Mouse (Mus musculus) left cerebral cortex, adult 9 months (tissue): ENCODE results near the gene Cux1.
"Not testable (repeated sequence)": the region's sequence is repeated elsewhere in the genome, so short reads cannot be mapped to it uniquely, and the experiment has no call there.

Source experiments
- DNase-seq, 2 experiments: peaks; one replicate each; pipeline ENCODE4 v3.0.0; 2022; ENCODE audit warnings: low spot score in 2 of 2

The Cux1 gene

DNA sequence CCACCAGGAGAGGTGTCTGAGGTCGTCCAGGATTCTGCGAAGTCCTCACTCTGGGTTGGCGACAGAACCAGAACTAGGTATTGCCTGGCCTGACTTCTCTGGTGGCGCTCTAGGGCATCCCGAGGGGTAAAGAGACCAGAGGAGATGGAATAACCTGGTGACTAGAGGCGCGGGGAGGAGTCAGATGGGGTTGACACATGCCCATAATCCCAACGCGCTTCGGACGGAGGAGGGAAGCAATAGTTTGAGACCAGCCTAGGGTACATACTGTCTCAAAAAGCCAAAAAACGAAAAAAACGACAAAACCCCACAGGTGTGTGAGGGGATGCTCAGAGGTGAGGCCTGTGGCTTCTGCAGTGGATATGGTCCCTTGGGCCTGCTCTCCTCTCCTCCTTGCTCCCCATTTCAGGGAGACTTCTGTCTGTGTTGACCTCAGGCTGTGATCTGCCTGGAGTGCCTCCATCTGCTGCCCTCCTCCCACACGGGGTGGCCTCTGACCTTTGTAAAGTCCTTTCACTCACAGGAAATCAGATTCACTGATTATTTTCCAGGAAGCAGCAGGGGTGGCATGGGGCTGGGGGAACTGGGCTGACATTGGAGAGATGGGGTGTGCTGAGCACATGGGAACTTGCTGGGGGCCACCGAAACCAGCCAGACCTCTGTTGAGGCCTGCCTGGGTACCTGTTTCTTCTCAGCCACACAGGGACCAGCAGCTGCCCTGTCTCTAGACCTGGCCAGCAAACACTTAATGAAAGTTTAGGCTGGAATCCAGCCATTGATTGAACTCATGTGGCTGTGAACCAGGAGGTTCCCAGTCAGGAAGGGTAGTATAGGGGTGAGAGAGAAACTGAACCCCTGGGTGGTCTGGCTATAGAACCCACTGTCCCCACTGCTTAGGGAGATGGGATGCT is 321.5 kb downstream of the Cux1 start:
- DNase-seq = no peak

DNA sequence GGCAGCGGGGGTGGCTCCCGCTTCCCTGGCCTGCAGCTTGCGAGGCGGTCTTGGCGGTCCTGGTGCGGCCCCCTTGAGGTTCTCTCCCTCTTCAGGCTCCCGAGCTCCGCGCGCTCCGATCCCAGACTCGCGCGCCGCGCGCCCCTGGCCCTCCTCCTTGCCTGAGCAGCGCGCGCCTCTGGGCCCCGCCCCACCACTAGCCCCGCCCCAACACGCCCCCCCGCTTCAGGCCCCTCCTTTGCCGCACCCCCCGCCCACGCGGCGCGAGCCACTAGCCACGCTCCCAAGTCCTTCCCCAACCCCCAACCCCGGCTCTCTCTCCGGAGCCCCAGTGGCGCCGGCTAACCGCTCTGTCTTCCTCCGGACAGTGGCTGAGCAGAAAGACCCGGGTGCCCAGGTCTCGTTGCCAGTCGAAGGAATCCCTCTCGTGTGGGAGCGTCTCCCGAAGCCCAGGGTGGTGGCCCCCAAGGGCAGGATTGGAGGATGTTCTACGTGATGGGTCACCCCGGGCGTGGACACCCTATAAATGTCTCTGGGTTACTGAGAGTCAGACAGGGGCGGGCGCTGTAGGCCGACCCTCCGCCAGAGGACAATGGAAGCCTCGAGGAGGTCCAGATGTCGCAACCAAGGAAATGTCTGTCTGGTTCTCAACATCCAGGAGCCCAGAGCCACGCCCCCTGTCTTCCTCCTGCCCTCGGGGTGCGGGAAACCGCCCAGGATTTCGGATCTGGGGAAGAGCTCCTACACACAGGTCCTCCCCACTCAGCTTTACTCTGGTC is 322.3 kb downstream of the Cux1 start:
- DNase-seq = peak; percentile 46 to 79

DNA sequence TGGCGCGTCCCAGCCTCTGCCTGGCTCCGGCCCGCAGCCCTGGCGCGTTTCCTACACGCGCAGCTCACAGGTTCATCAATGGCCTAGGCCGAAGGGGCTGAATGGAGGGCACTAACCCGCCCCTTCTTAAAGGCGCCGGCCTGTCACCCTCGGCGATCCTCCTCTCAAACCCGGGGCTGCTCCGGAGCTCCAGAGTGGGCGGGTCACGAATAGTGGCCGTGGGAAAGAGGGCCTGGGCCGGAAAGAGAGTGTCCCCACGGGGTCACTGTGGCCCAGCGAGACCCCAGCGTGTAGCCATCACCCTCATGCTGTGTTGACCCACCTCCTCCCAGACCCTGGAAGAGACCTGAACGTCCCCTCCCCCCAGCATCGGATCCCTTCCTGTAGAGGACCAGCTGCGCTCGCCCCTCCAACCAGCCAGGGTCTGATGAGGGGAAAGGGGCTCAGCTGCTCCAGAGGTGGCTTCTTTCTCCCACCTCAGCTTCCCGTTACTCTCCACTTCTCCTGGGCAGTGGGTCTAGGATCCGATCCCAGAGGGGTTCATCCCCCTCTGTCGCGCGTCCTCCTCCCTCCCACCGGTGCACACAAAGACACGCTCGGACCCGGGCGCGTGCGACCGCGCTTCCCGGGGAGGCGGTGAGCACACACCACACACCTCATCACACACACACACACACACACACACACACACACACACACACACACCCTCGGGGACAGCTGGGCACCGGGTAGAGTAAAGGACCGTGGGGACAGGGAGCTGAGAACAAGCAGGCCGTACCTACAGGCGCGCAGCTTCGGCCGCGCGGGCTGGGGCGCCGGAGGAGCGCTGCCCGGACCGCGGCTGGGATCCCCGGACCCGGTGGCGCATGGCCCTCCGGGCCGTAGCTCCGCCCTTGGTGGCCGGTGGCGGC is 323.2 kb downstream of the Cux1 start:
- peak in 1 of 2 experiments; percentile 20 for DNase-seq

DNA sequence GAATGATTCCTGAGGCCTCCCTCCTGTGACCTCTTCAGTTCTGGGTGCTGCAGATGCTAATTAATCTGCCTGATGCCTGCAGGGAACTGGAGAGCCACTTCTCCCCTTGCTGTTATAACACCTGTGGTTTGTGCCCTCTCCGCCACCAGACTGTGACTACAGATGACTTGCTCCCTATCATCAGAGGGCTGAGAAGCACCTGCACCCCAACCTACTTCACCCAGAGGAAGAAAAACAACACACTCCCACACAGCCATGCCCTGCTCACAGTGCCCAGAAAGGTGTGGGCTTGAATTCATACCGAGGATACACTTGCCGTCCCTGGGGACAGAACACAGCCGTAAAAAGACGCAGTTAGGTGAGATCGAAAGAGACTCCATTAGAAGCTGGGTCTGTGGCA is 326.1 kb downstream of the Cux1 start:
- DNase-seq = no peak

DNA sequence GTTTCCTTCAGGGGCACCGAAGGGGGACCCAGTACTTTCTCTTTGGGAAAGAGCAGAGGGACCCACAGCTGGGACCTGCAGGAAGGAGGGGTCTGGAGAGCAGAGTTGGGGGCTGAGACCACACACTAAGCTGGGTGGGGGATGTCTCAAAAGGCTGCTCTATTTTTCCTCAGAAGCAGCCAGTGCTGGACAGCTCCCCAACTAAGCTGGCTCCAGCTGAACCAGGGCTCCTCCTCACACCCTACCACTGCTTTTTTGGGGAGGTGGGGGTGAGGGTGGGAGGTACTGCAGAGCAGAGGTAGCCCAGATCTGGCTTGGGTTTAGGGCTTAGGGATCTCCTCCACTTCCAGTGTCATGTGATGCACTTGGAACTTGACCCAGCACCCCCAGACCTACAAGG is 326.9 kb downstream of the Cux1 start:
- no peak for DNase-seq

DNA sequence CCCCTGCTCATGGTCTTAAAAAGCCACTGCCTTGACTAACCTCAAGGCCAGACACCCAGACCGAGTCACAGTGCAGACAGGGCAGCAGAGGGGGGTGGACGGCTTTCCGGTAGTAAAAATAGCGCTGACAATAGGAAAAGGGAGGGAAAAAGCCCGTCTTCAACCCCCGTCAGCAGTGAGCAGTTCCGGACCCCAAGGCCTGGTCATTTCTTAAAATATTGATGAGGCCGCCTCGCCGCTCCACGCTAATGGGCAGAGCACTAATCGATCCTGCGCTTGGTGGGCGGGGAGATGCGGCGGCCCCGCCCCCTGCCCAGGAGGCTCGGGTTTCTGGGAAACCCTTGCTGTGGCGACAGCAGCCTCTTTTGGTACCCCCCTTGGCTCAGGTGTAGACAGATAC is 329.7 kb downstream of the Cux1 start:
- DNase-seq = no peak

DNA sequence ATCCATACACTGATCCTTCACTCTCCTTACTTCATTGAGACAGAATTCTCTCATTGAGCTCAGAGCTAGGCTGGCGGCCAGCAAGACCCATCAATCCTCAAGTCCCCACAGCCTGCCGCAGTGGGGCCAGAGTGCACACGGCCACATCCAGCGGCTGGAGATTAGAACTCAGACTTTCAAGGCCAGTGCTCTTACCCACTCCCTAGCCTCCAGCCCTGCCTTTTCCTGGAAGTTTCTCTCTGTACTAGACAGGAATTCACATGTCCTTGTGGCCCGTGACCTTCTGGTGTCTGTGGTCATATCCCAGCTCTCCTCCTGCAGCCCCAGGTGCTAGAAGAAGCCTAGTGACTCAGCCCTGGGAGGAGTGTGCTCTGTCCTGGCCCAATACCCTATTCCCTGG is 330.7 kb downstream of the Cux1 start:
- DNase-seq = no peak

DNA sequence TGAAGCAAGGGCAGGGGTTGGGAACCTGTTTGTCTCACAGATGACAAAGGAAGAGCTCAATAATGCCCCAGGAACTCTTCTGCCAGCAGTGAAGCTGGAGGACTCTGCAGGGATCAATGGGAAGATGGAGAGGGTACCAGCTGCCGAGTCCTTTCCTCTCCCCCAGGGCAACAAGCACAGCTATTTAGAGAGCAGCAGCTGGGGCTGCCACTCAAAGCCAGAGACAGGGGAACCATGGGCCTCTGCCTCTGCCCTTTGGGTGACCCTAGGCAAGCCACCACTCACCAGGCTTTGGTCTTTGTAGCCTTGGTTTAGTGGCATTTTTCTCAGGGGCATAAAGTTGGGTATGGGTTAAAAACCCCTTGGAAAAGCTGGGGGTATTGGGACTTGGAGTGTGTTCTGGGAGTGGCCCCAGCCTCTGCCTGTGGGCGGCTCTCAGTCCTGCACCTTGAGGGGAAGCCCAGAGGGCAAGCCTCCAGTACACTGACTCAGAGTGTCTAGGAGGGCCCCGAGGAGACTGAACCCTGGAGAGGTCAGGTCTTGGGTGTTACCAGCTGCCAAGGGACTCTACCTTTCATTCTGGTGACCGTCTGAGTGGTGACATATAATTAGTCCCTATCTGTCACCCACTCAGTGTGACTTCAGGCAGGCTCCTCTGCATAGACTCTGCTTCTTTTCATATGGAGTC is 336.8 kb downstream of the Cux1 start:
- DNase-seq = no peak

DNA sequence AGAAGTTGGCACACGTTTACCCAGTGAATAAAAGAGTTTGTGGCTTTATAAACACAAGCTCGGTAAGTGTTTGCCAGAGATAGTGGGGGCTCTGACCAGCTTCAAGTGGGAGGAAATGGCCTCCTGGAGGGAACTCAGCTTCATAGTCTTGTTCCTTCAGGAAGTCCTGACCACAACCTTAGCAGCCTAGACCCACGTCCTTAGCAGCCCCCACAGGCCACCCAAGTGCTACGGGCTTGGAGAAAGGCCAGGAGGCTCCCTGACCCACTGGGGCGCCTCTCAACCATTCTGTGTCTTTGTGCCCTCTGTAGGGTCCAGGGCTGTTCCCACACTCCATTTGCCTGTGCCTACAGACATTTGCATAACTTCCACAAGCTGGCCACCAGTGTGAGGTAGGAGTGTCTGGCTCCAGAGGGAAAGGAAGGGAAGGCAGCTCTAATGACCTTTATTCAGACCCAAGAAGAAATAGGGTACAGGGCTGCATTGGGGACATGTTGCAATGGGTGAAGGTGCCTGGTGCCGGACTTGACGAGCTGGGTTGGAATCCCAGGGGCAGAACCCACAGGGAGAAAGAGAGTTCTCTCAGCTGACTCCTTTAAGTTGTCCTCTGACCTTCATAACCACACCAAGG is 340.9 kb downstream of the Cux1 start:
- DNase-seq = no peak

DNA sequence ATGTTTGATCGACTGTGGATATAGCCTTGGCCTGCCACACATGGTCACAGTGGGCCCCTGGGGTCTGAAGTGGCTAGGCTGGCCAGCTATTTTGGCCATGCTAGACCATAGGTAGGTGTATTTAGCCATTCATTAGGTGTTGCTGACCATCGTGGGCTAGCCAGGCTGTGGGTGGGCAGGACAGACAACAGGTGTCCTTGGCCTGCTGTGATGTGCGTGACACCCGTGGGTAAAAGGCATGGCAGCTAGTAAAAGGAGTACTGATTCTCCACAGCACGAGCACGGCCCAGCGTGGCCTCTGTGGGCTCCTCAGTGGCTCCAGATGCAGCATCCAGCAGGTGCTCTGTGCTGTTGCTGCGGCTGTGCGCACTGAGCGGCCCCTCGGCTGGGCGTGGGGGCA is 348.7 kb downstream of the Cux1 start:
- no peak for DNase-seq

DNA sequence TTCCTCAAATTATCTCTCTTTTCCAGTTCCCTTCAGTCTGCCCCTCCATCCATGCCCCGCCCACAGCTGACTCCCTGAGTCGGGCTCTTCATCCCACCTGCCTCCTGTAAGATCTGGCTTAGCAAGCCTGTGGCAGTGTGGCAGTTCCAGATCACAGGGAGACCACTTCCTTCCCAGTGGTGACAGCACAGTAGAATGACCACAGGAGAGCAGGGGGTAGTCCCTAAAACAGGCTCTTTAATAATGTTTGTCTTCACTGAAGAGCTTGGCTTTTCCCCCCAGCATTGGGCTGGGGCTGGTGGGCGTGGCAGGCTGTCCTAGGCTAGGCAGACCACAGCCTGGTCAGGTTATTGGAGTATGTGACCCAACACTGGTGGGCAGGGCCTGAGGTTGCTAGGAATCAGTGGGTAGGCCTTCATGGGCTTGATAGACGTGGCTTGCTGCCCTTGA is 349.3 kb downstream of the Cux1 start:
- no peak for DNase-seq

DNA sequence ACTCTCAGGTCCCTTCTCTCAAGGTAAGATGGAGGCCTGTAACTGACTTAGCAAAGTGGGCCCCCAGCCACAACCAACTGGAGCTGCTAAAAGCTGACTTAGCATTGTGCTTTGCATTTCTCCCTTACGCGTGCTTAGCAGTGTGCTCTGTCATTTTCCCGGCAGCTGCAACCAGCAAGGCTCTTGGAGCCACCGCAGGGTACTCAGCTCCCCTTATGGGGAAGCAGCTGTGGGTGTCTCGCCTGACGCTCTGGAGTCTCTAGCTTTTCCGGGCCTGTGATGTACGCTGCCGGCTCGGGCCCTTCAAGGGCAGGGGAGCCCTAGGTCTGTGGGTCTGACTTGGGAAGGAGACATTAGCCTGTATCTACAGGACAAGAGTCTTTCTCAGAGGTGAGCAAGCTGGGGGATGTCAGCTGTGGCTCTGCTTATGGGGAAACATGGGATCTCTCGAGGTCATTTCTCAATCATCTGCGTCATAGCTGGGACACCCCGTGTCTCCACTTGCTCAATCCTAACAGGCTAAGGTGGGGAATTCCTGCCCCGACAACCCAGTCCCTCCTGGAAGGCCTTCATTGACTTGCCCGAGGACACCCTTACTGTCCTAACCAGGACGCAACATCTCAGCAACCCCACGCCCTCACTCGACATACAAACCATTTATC is 350.2 kb downstream of the Cux1 start:
- no peak for DNase-seq

DNA sequence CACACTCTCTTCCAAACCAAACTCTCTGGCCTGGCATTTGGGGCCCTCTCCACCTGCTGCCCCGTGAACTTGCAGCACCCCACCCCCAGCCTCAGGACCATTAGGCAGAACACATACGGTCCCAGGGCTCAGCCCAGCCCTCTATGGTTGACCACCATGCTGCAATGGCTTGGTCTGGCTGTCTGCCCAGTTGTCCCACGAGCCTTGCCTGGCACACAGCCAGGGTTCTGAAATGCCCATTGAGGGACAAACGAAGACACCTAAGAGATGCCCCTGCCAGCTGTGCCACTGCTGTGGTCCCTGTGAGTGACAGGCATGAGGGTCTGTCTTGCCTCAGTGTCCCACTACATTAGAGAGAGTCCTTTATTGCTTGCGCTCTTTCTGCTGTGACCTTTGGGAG is 351.3 kb downstream of the Cux1 start:
- DNase-seq = no peak

DNA sequence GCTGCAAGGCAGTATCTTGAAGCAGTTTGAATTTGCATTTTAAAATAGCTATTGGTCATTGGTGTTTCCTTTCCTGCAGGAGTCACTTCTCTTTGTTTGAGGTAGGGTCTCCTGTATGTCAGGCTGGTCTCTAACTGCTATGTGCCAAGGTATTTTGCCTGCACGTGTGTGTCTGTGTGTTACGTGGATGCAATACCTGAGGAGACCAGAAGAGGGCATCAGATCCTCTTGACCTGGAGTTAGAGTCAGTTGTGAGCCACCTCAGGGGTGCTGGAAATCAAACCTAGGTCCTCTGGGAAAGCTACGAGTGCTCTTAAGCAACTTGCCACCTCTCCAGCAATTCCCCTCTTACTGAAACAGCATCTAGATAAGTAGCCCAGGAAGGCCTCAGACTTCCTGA is 352.1 kb downstream of the Cux1 start:
- no peak for DNase-seq

DNA sequence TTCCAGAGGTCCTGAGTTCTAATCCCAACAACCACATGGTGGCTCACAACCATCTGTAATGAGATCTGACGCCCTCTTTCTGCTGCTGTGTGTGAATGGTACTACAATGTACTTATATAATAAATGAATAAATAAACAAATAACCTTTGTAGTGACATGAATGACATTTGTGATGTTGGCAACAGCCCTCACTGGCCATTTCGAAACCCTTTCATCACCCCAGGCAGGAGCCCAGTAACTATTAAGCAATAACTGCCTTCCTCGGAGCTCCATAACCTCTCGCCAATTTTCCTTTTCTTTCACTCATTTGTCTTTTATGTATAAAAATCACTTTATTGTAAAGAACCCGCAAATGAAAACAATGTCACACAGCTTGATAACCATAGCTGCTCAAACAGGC is 353.6 kb downstream of the Cux1 start:
- DNase-seq = no peak

DNA sequence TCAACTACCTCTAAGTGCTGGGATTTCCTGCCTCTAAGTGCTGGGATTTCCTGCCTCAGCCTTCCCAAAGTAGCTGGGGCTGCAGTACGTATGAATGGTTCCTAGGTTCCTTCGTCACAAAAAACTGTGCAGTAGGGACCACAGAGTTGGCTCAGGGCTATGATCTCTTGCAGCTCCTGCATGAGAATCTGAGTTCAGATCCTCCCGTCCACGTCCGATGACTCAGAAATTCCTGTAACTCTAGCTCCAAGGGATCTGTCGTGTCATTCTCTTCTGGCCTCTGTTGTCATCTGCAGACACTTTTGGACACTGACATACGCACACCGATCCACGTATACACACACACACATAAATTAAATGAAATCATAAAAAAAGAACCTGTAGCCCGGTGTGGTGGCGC is 354.6 kb downstream of the Cux1 start:
- no peak for DNase-seq

DNA sequence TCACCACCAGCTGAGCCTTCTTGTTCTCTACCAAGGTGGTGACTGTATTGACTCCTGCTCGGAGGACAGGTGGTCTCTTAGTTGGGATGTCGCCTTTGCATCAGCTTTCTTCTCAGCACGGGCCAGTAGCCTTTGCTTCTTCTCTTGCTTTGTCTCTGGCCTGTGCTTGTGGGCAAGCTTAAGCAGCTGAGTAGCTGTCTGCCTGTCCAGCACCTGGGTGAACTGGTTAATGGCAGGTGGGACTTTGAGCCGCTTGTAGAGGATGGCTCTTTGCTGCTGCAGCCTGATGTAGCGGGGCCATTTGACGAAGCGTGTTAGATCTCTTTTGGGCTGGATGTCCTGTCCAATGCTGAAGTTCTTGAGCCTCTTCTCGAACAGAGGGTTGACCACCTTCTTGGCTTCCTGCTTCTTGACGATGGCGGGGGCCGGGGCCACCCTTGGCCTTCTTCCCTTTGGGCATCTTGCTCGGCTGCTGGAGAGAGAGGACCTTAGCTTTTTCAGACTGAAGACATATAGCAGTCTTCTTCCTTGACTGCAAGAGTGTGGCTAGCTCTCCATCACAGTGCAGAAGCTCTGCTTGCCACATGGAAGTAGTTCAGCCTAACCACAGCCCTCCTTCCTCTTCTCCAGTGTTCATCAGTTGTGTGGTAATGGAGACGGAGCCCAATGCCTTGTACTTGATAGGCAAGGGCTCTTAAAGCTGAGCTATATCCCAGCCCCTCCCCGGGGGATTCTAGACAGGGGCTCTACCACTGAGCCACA is 355.8 kb downstream of the Cux1 start:
- not testable (repeated sequence) for DNase-seq

DNA sequence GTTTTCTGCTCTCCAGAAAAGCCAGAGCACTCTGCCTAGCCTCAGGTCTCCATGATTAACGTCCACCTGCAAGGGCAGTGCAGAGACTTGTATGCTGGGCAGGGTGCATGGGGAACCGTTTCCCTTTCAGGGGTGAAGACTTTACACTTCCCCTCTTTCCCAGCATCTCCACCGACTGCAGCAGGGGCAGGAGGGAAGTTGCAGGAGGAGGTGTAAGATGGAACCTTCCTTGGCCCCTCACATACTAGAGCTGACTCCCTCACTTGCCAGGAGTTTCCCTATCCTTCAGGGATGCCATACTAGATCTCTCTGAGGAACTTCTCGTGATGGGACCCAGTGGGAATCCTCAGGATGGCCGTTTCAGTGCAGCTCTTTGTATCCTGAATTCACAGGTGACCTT is 356.7 kb downstream of the Cux1 start:
- no peak for DNase-seq

DNA sequence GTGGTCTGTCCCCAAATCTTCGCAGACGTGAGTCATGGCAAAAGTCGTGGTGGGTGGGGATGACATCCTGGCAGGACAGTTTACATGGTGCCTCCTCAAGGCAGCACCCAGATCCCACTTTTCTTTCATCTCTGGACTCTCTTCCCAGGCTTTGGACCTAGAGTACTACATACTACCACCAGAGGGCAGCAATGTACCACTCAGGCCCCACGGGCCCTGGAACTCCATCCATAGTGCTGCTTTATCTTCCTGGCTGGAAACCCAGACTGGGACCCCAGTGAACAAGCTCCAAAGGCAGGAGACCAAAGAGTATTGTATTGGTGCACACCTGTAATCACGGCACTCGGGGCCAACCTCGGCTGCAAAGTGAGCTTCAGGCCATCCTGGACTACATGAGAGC is 365.5 kb downstream of the Cux1 start:
- DNase-seq = peak in 1 of 2 experiments; percentile 79

DNA sequence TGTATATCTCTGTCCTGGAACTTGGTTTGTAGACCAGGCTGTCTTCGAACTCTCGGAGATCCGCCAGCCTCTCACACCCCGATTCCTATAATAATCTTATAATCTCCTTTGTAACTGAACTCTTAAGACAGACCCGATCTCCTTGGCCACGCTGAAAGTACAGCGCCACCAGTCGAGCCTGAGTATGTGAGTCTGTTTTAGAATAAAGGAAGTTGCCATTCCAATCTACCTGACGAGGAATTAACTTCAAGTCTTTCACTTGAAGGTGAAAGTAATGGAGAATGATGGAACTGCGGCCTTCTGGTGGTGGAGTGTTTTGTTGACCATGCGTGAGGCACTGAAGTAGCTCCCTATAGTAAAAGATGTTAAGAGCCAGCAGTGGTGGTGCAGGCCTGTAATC is 367.8 kb downstream of the Cux1 start:
- no peak for DNase-seq
